Mouse (Mus musculus) MEL-GATA-1-ER (cell line): Measurements from ENCODE around the gene Phf5a.

Source experiments
- DNase-seq: peaks from one replicate; pipeline ENCODE4 v3.0.0-alpha.2; 2012; ENCODE audit warnings: low read depth; ENCODE audit errors: extremely low read depth

Gene Phf5a

DNA sequence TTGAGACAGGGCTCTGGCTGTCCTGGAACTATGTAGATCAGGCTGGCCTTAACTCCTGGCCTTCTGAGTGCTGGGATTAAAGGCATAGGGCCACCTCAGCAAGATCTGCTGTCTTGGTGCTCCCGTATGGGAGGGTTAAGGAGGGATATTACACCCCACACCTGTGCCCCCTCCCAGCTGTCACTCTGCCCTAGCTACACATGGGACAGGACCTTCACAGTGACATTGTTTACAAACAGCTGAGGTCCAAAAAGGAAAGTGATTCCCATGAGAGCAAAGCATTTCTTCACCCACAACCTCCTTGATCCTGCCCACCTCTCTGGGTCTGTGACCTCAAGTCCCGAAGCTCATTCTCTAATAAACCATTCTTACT is 42.5 kb downstream of the Phf5a start:
- DNase-seq = no peak

DNA sequence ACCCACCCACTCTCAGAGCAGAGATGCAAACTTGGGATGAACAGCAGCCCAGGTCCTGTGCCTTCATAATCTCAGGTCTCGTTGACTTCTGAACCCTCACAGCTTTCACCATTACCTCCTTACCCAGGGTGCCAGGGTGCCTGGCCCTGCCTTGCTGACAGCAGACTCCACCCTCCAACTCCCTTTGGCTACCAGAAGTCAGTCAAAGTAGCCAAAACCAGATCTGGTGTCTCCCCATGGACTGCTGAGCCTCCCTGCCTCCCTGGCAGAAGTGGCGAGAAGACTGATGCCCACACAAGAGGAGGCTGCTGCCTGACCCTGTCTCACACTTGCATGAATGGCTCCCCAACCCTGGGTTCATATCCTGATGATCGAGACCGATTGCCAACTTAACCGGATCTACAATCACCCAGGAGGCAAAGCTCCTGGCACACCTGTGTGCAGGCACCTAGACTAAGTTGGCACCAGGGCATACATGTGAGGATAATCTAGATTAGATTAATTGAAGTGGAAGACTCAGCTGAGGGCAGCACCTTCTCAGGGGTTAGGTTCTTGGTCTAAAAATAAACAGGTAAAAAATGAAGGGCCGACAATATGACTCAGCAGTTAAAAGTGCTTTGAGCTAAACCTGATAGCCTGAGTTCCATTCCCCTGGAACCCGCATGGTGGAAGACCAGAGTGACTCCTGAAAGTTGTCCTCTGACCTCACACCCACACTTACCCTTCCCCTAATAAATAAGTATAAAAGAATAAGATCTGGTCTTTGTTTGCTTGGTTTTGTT is 43.1 kb downstream of the Phf5a start:
- no peak for DNase-seq

DNA sequence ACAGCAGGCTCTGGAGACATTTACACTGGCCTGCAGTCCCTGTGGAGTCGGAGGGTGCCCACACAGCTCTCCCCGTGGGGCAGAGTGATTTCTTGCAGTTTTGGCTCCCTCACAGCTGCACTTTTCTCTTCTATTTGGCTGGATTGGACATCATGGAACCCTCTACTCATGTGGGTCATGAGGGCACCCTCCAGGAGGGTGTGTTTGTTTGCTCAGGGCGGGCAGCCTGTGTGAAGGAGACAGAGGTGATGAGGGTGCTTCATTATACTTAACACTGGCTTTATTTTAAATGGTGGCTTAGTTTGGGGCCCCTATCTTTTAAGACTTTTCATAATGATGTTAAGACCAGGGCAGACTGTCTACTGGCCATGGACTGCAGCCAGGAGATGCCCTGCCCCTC is 46.9 kb downstream of the Phf5a start:
- DNase-seq = no peak

DNA sequence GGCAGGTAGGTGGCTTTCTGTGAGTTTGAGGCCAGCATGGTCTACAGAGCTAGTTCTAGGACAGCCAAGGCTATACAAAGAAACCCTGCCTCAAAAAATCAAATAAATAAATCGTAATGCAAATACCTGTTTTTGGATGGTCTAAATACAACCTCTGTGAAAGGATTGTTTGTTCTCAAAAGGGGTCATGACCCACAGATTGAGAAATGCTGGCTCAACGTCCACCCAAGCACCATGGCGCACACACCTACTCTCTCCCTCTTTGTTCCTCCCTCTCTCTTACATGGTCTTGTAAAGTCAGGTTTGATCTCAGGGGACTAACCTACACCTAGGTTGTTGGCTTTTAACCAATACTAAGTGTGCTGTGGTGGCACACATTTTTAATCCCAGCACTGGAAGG is 49.1 kb downstream of the Phf5a start:
- DNase-seq = no peak

DNA sequence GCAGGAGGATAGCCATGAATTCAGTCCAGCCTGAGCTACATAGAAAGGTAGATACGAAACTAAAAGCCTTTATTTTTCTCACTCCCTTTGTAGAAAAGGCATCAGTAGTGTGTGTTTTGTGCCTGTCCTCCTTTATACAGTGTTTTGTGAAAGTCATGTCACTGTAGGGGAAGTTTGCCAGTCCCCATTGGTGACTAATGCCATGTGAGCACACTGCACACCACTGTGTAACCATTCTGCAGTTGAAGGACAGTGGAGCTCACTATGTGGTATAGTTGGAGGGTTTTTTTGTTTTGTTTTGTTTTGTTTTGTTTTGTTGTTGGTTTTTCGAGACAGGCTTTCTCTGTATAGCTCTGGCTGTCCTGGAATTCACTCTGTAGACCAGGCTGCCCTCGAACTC is 53.3 kb downstream of the Phf5a start:
- DNase-seq = no peak

DNA sequence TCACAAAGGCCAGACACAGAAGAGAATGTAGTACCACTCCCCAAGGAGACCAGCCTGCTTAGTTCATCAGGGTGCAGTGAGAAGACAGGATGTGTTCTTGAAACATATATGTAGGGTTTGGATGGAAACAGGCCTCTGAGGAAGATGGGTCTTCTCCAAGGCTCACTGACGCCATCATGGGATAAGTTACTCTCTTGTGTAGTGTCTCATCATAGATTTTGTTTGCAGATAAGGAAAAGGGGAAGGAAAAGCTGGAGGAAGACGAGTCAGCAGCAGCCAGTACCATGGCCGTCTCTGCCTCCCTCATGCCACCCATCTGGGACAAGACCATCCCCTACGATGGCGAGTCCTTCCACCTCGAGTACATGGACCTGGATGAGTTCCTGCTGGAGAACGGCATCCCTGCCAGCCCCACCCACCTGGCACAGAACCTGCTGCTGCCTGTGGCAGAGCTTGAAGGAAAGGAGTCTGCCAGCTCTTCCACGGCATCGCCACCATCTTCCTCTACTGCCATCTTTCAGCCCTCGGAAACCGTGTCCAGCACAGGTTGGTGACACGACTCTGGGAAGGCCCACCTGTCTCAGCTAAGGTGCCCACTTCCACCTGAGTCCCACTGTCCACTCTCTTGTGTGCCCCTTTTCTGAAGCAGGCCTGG is 56.9 kb downstream of the Phf5a start:
- DNase-seq = no peak
